ENCODE assay signal across 22 mouse cellular contexts in genomic region chr1:92431420-92431819, GRCm38 (mm10). TPM values are rescaled to one million over a fixed set of nuclear protein-coding genes. Genes with fewer than 3 reads are reported as not detected.
DNase-seq lines count a peak whose midpoint lies in the region; ATAC-seq and TF ChIP-seq lines count a peak whose summit lies in the region.
"Had no signal": no experiment of that assay in that cellular context is flagged by ENCODE, and none has a peak within 500 bp of the region (broad histone marks: within the 10 kb centered on the region; RNA-seq: fewer than 3 reads in every experiment).

No protein-coding gene starts in this region.

- H3K27ac ChIP-seq in layer of hippocampus, adult 2 months, result 0 out of 2 replicates have a peak overlapping the region, but pooled peaks have one; percentile 25
- peak overlapping the region; percentile 35; the same call in 1 of the 2 replicates for H3K27ac ChIP-seq in embryonic facial prominence, embryonic 10.5 days (replicated peaks)
- no peak overlapping the region for H3K27ac ChIP-seq in kidney, embryonic 14.5 days (ENCODE audit: low read depth, low read length)
- H3K27ac ChIP-seq: heart, embryonic 13.5 days; hindbrain, embryonic 13.5 days; hindbrain, postnatal 0 days; intestine, embryonic 15.5 days had no signal

- 81% methylated on average over 3 of the region's 3 CpGs for WGBS in embryonic facial prominence, embryonic 10.5 days
- 76% methylated on average over 3 of the region's 3 CpGs for WGBS in kidney, embryonic 14.5 days

- no peaks in the 10 kb centered on the region for H3K9me3 ChIP-seq in embryonic facial prominence, embryonic 10.5 days
- no peaks in the 10 kb centered on the region for H3K9me3 ChIP-seq in kidney, embryonic 14.5 days (ENCODE audit: control insufficient read depth, low read length)
- H3K9me3 ChIP-seq: heart, embryonic 13.5 days; hindbrain, embryonic 13.5 days; intestine, embryonic 15.5 days had no signal

- no peaks in the 10 kb centered on the region for H3K36me3 ChIP-seq in embryonic facial prominence, embryonic 10.5 days (replicated peaks)
- H3K36me3 ChIP-seq in kidney, embryonic 14.5 days (ENCODE audit: control insufficient read depth, insufficient read depth, low read length), result no peaks in the 10 kb centered on the region
- H3K36me3 ChIP-seq: heart, embryonic 13.5 days; hindbrain, embryonic 13.5 days; intestine, embryonic 15.5 days had no signal

- H3K4me1 ChIP-seq in embryonic facial prominence, embryonic 10.5 days, result peaks cover 11% of the 10 kb centered on the region
- 0 out of 2 replicates have a peak, but pooled peaks cover 2% of the 10 kb centered on the region for H3K4me1 ChIP-seq in kidney, embryonic 14.5 days (ENCODE audit: control insufficient read depth, insufficient read depth, low read length)
- H3K4me1 ChIP-seq: intestine, embryonic 15.5 days had no signal

- H3K9ac ChIP-seq in kidney, embryonic 14.5 days (ENCODE audit: low read depth, low read length), result no peak overlapping the region
- H3K9ac ChIP-seq: forebrain, postnatal 0 days; heart, embryonic 13.5 days; hindbrain, embryonic 13.5 days; intestine, embryonic 15.5 days had no signal

- no peaks in the 10 kb centered on the region for H3K27me3 ChIP-seq in embryonic facial prominence, embryonic 10.5 days (replicated peaks; ENCODE audit: low read depth, poor library complexity, severe bottlenecking)
- no peaks in the 10 kb centered on the region for H3K27me3 ChIP-seq in kidney, embryonic 14.5 days (ENCODE audit: control insufficient read depth, insufficient read depth, low read length)
- H3K27me3 ChIP-seq: hindbrain, embryonic 13.5 days; intestine, embryonic 15.5 days had no signal

- no peak for TF ChIP-seq CTCF in layer of hippocampus, adult 2 months (conservative IDR thresholded peaks at IDR 0.05)

- H3K4me2 ChIP-seq in kidney, embryonic 14.5 days (replicated peaks; ENCODE audit: low read depth, low read length), result no peak overlapping the region
- H3K4me2 ChIP-seq: heart, embryonic 13.5 days; hindbrain, embryonic 13.5 days; intestine, embryonic 15.5 days had no signal

- no peak for DNase-seq in layer of hippocampus, adult 2 months (ENCODE audit: low spot score in 2 of 2)
- no peak for DNase-seq in layer of hippocampus, adult 9-10 months (ENCODE audit: low spot score)
- peak; percentile 26 for DNase-seq in ES-CJ7 (ENCODE audit: low read depth, low spot score)
- no peak for DNase-seq in embryonic facial prominence, embryonic 10.5 days (ENCODE audit: low spot score)
- DNase-seq in right cerebral cortex, postnatal 14 days, result no peak
- DNase-seq: adrenal gland, adult 8-10 months; adrenal gland, postnatal 36 days; cerebellum, adult 2 months; forebrain, postnatal 0 days; gastrocnemius, postnatal 14 days; heart, postnatal 36 days had no signal

- H3K4me3 ChIP-seq in layer of hippocampus, adult 2 months, result no peak overlapping the region
- no peak overlapping the region for H3K4me3 ChIP-seq in embryonic facial prominence, embryonic 10.5 days
- no peak overlapping the region for H3K4me3 ChIP-seq in kidney, embryonic 14.5 days (ENCODE audit: low read length)
- H3K4me3 ChIP-seq: heart, embryonic 13.5 days; hindbrain, embryonic 13.5 days; intestine, embryonic 15.5 days had no signal

- ATAC-seq in kidney, embryonic 14.5 days (ENCODE audit: low FRiP score, low TSS enrichment), result no peak
- ATAC-seq: hindbrain, postnatal 0 days; intestine, embryonic 15.5 days had no signal

RNA-seq across cellular contexts. Expression of gene Ndufa10, which starts 42.2 kb away (rescaled TPM):
- total RNA-seq in layer of hippocampus, adult 2 months (2021), result 100 to 1,000 TPM; 275 to 279 TPM
- polyA plus RNA-seq in embryonic facial prominence, embryonic 10.5 days (2016; fragmentation: Nextera tagmentation; extraction: Ambion mirVana), result 319 and 321 TPM in 2 replicates
- 314 and 335 TPM in 2 replicates for polyA plus RNA-seq in kidney, embryonic 14.5 days (2014; fragmentation: Nextera tagmentation; extraction: Ambion mirVana)

RNA-seq across cellular contexts. Expression of gene Olfr1416, which starts 53.5 kb away (rescaled TPM):
- total RNA-seq in layer of hippocampus, adult 2 months (2021), result not detected
- polyA plus RNA-seq in embryonic facial prominence, embryonic 10.5 days (2016; fragmentation: Nextera tagmentation; extraction: Ambion mirVana), result not detected in 2 replicates
- polyA plus RNA-seq in kidney, embryonic 14.5 days (2014; fragmentation: Nextera tagmentation; extraction: Ambion mirVana), result not detected in 2 replicates
- total RNA-seq: adrenal gland, adult 8-10 months; adrenal gland, postnatal 36 days; forebrain, postnatal 0 days; gastrocnemius, adult 18-20 months; gastrocnemius, postnatal 14 days; heart, adult 8-10 months; heart, postnatal 36 days; hindbrain, postnatal 0 days had no signal
- polyA plus RNA-seq: cerebellum, adult 2 months; embryonic facial prominence, embryonic 11.5 days; forebrain, embryonic 11.5 days; forebrain, postnatal 0 days; gonadal fat pad, adult 2 months; heart, embryonic 13.5 days; heart, postnatal 0 days; hindbrain, embryonic 13.5 days; hindbrain, postnatal 0 days; intestine, embryonic 15.5 days had no signal
